Mouse (Mus musculus): Measurements from ENCODE around the gene Hsd17b10. TPM values are rescaled to one million over a fixed set of nuclear protein-coding genes. Genes with fewer than 3 reads are reported as not detected.

The Hsd17b10 gene
- polyA plus RNA-seq (2014; fragmentation: Illumina TruSeq; extraction: RNeasy Lipid Tissue Mini Kit (QIAGEN cat#74804); ENCODE audit: low read depth, low replicate concordance), result 168 TPM

DNA sequence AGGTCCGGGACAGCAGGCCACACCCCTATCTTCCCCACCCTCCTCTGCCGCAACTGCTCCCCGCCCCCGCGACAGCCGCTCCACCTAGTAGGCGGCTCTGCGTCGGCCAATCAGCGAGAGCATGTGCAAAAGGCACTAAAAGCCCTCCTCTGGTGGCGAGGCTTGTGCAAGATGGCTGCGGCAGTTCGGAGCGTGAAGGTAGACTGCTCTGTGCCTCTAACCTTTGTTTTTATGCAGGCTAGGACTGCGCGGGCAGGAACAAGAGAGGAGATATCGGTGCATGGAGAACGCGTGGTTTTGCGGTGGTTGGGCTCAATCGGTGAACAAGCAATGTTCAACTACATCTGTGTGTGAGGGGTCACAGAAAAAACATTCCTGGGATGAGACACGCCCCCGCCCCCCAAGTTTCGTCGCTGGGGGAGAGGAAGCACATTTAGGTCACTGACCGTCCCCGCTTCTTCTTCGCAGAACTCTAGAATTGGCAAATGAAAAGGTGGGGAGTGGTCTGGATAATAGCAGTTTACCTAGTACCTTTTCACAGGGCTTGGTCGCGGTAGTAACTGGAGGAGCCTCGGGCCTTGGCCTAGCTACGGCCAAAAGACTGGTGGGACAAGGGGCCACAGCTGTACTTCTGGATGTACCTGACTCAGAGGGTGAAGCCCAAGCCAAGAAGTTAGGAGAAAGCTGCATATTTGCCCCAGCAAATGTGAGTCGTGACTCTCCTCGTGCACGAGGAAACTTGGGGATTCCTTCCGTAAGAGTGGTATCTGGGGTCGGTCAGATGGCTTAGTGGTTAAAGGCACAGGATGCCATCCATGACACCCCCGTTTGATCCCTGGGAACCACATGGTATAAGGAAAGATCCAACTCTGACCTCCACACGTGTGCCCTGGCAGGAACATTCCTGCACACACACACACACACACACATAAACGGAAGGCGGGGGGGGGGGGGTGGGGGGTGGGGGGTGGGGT is at the start of gene Hsd17b10:
Gene Hsd17b10 (plus strand): TSS at position 109 of the 974 bp plus-strand sequence.

DNA sequence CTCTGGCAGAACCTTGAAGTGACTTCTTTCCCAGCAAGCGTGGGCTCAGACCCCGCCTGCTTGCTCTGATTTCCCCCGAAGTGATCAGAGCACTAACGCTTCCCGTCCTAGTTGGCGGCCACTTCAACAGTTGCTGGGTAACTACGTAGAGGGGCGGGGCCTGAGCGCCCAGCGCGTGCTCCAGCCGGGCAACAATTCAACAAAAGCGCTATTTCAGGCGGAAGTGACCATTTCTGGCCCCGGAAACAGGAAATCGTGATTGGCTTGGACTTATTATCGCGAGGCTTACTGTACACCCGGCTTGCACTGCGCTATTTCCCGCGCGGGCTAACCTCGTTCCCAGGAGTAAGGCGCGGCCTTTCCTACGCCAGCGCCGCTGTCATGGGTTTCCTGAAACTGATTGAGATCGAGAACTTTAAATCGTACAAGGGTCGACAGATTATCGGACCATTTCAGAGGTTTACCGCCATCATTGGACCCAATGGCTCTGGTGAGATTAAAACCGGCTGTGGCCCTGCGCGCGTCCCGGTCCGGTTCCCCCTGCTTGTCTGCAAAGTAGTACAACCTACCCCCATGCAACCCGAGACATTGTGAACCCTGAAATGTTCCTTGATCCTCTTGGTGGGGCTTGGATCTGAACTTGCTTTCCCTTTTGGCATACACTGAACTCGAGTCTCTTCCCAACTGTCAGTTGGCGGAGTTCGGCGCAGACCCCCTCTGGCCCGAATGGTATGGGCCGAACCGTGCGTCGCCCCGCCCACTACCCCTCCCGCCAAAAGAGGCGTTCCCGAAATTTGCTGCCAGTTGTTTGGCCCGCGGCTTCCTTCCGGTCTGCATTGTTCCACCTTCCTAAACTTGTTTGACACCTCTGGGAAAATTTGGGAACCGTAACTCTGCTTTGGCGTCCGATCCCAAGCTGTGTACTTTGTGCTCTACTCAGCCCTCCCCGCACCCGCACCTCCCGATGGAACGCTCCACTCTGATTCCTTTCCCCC is 14.8 kb downstream of the Hsd17b10 start, which contains the start of the genes Ribc1 and Smc1a:
Gene Ribc1 (minus strand): TSS at position 145 of the 995 bp plus-strand sequence.
Gene Smc1a (plus strand): TSS at position 278 of the 995 bp plus-strand sequence.

Other genes with a start within 250 kb of the Hsd17b10 start
- gene Huwe1, start 201.0 kb upstream of the Hsd17b10 start, polyA plus RNA-seq (2014; fragmentation: Illumina TruSeq; extraction: RNeasy Lipid Tissue Mini Kit (QIAGEN cat#74804); ENCODE audit: low read depth, low replicate concordance), result 35.4 TPM
- gene Ribc1, start 14.4 kb downstream of the Hsd17b10 start, polyA plus RNA-seq (2014; fragmentation: Illumina TruSeq; extraction: RNeasy Lipid Tissue Mini Kit (QIAGEN cat#74804); ENCODE audit: low read depth, low replicate concordance), result 0.87 TPM
- 25.9 TPM for gene Smc1a, start 14.6 kb downstream of the Hsd17b10 start, polyA plus RNA-seq (2014; fragmentation: Illumina TruSeq; extraction: RNeasy Lipid Tissue Mini Kit (QIAGEN cat#74804); ENCODE audit: low read depth, low replicate concordance)
- 1.4 TPM for gene Iqsec2, start 142.4 kb downstream of the Hsd17b10 start, polyA plus RNA-seq (2014; fragmentation: Illumina TruSeq; extraction: RNeasy Lipid Tissue Mini Kit (QIAGEN cat#74804); ENCODE audit: low read depth, low replicate concordance)
- 6.8 TPM for gene Kdm5c, start 231.2 kb downstream of the Hsd17b10 start, polyA plus RNA-seq (2014; fragmentation: Illumina TruSeq; extraction: RNeasy Lipid Tissue Mini Kit (QIAGEN cat#74804); ENCODE audit: low read depth, low replicate concordance)